Mouse (Mus musculus): ENCODE measurements at regions not wholly inside any gene's neighbourhood (a gene's known extent, or its start where the extent isn't known, plus 50 kb on each side); places are given as distances from the start of the nearest gene placed in this dataset.
A peak's percentile ranks its signal among the peaks of the same experiment; 100 is the strongest.

DNA sequence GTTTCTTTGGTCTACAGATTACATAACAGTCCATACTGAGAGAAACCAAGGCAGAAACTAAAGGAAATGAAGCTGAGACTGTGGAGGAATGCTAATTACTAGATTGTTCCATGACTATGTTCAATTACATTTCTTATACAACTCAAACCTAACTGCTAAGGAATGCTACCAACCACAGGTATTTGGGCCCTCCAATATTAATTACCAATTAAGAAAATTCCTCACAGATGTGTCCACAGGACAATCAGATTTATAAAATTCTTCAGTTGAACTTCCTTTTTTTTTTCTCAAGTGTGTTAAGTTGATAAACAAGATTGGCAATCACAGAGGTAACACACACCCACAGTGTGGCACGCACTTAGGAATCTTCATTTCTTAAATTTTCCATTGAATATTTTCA is 196.8 kb upstream of the A730009L09Rik start:
- no peak for DNase-seq (ENCODE audit: low spot score in 2 of 2)

DNA sequence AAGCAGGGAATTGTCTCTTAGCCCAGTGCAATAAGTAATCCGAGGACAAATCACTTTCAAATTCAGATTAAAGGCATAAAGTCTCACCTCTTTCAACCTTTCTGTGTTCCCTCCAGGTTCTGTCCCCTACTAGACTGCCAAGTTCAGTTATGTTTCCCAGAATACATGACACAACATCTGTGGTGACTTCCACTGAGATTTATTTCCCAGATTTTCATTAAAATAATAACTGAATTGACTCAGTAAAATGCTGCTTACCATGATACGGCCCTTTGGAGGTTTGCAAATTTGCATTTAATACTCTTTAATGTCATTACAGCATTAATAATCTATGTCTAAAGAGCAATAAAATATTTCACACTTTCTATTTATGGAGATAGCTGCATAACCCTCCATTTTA is 193.4 kb upstream of the A730009L09Rik start:
- no peak for DNase-seq (ENCODE audit: low spot score in 2 of 2)

DNA sequence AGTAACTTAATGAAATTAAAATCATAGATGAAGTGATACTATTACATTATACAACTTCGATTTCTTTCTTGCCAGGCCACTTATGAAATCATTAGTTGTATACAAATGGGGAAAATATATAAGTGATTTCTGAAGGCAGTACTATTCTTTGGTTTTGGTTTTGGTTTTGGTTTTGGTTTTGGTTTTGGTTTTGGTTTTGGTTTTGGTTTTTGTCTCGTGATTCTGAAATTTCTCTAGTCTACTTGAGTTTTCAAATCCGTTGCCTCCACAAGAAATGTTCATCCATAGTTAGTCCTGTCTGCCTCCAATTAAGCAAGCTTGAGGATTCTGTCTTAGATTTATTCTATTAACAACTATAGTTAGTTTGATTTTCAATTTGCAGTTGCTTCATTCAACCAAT is 184.6 kb upstream of the A730009L09Rik start:
- DNase-seq (ENCODE audit: low spot score in 2 of 2): no peak

DNA sequence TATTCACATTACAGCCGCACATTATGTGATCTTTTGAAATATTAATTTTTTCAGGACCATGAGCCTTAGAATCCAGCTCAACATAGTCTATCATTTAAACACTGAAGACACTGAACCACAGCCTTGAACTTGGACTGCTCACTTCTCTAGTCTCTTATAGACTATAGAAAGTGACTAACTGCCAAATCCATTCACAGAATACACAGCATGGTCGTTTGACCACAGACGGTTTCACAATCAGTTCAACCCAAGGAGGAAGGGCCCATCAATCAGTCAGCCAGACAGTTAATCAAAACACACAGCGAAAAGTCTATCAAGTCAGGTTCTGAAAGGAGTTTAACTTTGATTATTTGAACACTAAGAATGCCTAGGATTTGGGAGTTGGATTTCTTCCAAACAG is 168.8 kb upstream of the A730009L09Rik start:
- DNase-seq (ENCODE audit: low spot score in 2 of 2): no peak

DNA sequence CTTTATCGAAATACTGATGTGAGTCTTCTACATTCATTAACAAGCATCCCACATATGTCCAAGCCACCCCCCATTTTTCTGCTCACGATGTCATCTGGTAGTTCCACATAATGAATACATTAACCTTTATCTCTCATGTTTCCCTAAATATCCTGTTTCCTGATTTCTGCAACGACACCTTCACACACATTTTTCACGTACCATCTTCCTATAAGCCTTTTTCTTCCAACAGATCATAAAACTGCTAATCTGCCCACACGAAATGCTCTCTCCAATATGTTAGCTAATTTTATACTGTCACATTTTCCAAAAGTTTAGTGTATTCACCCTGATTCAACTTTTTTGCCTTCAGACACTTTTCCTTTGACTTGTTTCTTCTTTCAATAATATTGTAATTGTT is 159.8 kb upstream of the A730009L09Rik start:
- DNase-seq (ENCODE audit: low spot score in 2 of 2): peak in 1 of 2 experiments; percentile 28

DNA sequence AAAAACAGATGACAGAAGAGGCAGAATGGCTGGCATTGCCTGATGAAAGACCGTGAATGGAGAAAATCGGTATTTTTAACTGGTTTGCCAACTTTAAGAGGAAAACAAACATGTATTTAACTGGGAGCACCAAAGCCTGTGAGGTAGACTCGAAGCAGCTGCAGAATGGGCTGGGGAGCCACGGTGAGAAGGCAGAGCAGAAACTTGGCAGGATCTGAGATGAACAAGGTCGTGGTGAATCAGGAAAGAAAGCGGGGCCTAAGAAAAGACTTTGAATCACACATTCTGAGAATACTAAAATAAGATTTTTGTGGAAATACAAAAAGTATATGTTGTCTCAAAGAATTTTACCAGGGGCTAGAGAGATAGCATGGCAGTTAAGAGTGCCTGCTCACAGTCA is 149.0 kb upstream of the A730009L09Rik start:
- peak; percentile 26 to 37 for DNase-seq (ENCODE audit: low spot score in 2 of 2)

DNA sequence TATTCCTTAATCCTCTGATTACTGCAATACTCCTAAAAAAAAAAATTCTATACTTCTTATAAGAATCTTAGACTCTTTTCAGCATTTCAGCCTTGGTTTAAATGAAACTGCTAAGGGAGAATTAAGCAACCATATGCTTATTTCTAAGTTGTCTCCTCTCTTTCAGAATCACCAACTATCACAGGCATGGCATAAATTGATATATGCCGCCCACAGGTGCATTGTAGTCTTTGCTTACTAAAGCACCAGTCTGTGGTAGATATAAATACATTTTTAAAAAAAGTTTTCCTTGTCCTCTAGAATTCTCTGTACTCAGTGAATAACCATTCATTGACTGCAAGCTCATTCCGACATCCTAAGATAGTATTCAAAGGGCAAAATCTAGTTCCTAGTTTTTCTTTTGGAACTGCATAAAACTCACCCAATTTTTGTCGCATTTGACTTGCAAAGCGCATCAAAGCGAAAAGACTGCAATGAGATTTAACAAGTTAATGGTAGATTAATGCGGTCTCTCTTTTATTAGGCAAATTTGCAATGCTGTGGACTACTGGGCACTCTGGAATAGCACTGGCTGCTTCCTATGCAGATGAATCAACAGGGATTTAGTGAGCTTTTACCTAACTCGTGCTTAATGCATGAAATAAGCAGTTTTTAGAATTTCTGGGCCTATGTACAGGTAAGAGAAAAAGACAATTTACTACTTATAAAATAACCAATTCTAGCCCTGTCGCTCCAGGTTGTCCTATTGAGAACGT is 145.8 kb upstream of the A730009L09Rik start:
- no peak for DNase-seq (ENCODE audit: low spot score in 2 of 2)

DNA sequence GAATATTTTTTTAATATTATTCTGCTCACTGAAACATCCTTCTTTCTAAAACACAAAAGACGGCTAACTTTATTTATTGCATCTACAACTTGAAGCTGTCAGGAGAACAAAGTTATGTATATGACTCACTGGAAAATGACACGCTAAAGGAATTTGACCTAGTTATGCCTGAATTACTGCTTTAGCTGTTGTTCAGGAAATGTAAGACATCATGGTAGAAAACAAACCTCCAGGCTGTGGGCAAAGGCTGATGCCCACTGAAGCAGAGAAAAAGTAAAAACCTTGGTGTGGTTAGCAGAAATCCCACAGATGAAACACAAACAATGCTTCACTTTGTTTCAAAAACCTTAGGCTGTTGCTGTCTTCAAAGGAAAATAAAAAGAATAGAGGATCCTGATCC is 136.5 kb upstream of the A730009L09Rik start:
- DNase-seq (ENCODE audit: low spot score in 2 of 2): no peak

DNA sequence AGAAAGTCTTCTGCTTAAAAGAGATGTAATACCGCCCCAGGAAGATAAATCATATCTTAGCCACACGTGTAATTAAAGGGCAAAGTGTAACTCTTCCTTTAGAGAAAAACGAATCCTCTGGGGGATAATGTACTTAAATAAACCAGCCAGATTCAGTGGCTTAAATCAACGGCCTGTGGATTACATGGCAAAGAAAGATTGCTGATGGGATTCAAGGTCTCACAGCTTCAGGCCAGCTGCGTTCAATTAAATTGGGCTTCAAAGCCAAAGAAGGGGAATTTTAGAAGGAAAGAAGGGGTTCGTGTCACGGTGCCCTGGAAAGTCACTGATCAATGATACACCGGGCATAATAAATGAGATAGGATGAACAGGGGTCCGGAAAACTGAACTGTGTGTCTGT is 123.2 kb upstream of the A730009L09Rik start:
- DNase-seq (ENCODE audit: low spot score in 2 of 2): no peak

DNA sequence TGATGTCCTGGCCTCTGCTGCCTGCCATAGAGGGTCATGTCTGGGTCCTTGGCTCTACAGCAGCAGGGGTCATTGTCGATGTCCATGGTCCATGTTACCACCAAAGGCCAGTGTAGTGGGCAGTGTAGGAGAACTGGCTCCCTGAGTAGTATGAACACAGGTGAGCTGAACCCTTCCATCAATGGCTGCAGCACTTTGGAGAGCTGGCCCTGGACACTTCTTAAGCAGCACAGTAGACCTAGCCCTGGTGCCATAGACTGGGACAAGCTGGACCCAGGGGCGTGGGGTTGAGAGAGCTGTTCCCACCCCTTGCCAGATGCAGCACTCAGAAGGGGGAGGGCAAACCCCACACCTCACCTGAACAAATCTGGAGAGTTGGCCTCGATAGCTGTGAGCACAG is 120.0 kb upstream of the A730009L09Rik start:
- no peak for DNase-seq (ENCODE audit: low spot score in 2 of 2)

DNA sequence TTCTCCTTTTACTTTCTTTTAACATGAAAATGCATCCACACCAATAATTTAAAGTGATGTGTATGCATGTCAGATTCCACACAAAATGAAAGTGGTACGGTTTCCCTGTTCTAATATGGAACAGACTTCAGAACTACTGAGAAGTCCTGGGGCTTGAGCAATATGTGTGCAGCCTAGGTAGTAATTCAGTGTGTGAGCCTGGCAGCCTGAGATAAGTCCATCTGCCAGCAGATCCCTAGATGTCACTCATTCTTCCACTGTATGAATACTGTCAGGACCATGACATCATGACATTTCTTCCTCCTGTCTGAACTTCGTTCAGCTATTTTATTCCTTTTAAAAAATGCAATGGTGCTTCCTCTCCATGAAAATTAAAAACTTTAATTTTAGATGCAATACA is 93.3 kb upstream of the A730009L09Rik start:
- no peak for DNase-seq (ENCODE audit: low spot score in 2 of 2)

DNA sequence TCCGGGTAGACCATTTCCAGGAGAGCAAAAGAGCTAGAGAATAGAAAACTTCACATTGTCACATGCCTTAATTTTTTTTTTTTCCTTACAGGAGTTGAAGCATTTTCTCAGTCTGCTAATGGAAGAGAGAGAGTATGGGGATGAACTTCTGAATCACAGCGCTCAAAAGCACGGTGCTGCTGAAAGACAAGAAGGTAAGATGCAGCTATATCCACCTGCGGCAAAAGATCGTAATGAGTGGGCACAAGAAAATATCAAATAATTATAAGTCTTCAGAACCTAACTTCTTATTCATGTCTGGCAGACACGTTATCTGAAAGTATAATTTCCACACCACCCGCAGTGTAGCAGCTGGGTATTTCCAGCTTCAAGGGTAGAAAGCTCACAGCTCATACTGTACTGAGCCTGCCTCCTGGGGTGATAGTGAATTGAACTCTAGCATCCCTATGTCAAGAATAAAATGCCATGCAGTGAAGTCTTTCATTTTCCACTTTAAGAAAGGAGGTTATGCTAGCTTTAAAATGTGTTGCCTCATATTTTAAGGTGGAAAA is 87.9 kb upstream of the A730009L09Rik start:
- DNase-seq (ENCODE audit: low spot score in 2 of 2): no peak

DNA sequence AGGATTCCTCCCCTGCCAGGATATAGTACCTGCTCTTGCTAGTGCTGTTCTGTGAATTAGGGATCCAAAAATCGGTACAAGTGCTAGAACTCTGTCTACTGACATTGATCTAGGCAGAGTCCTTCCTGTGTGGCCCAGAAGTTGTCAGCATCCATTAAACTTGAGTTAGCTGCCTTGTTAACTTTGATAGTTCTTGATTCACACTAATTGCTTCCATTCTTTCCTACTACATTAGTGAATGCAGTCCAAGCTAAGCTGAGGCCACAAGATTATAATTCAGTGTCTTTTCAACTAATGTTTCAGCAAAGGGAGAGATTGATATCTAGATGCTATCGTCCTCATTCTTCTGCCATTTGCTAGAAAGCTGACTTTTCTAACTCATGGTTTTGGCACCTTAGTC is 58.3 kb upstream of the A730009L09Rik start:
- no peak for DNase-seq (ENCODE audit: low spot score in 2 of 2)

DNA sequence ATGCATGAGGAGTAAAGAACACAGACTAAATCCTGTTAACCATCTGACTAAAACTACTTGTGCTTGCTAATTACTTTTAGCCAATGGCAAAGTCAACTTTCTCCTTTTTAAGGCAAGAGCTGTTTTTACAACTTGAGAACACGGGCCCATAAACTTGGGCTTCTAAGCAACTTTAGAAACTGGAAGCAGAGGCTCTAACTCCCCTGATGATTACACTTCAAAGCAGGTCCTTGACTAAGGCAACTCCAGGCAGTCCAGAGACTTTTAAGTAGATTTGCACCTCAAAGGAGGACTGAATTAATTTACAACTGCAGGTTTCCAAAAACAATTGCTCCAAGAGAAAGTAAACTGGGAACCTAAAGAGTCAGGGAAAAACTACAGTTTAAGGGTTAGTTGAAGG is 52.8 kb upstream of the A730009L09Rik start:
- no peak for DNase-seq (ENCODE audit: low spot score in 2 of 2)

Data from right cerebral cortex, postnatal 10 days (tissue).